Mouse (Mus musculus) layer of hippocampus, adult 18-20 months (tissue): ENCODE data around the gene Rai1. TPM values are rescaled to one million over a fixed set of nuclear protein-coding genes. Genes with fewer than 3 reads are reported as not detected.

Experiments
- DNase-seq, 2 experiments: peaks; one replicate each; pipeline ENCODE4 v3.0.0; 2022; ENCODE audit warnings: low spot score in 2 of 2
- total RNA-seq, 2 experiments: library from RNA; stranded (reverse); gene quantifications; 2 replicates each; pipeline ENCODE4 v1.2.3; 2021

Gene Rai1
- total RNA-seq, 2 experiments from 2014 or later: 76.2 to 80.9 TPM

DNA sequence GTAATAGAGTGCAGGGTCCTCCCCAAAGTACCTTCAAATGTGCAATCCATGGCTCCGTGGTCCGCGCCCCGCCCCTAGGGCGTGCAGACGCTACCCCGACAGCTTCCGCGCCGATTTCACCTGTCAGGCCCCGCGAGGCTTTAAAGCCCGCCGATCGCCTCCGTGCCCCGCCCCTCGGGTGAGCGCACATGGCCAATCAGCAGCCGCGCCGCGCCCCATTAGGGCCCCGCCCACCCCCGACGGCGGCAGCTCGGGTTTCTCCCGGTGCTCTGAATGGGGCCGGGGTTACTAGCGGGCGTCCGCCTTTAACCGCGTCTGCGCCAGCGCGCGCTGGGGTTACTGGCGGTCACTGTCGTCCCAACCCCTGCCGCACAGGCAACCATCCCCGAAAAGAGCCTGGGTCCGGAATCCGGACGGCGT lies 105.5 kb downstream of the Rai1 start:
- DNase-seq: peak; percentile 80 to 89

DNA sequence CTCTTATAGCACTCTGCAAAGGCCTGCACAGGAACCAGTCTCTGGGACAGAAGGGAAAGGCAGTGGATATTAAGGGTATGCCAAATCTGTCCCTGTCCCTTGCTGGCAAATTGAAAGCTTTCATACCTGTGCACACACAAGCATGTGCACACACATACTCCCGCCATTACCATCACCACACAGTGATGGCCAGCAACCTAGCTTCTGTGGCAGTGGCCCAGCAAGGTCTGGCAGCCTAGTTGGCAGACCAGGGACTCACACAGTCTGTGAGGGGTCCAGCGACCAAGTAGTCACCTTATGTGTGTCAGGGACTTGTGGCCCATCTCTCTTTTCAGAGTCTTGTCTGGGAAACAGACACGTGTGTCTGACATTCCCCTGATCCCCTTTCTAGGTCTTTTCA lies 106.3 kb downstream of the Rai1 start:
- DNase-seq: no peak

DNA sequence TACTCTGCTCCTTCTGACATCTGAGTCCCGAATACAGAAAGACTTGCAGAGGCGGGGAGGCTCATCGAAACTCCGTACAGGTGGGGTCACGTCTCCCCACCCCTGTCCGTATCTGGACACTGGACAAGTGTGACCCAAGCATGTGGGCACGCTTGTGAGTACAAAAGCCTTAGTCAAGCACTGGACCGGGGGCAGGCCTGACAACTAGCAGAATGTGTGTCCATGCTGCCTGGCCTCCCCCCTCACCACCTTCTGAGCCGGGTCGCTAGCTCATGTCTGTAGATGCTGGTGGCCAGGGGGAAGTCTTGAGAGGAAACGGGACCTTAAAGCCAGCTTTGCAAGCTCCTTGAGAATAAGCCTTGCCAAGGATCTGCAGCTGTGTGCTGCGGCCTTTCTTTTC lies 106.9 kb downstream of the Rai1 start:
- no peak for DNase-seq

DNA sequence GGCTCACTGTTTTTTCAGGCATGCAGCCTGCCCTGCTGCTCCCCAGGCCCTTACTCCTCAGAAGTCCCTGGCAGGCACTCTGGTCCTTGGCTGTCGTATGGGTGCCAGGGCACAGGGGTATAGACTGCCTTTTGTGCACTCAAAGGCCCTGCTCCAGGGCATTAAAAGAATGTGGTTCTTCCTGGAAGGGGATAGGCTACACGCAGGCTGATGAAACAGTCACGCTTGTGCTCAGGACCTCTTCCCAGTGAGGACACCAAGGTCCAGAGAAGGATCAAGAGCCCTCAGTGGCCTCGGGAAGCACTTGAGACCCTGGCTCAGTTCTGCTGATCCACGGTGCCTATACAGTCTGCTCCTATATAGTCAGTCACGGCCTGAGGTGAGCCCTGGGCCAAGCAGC lies 108.5 kb downstream of the Rai1 start:
- no peak for DNase-seq

DNA sequence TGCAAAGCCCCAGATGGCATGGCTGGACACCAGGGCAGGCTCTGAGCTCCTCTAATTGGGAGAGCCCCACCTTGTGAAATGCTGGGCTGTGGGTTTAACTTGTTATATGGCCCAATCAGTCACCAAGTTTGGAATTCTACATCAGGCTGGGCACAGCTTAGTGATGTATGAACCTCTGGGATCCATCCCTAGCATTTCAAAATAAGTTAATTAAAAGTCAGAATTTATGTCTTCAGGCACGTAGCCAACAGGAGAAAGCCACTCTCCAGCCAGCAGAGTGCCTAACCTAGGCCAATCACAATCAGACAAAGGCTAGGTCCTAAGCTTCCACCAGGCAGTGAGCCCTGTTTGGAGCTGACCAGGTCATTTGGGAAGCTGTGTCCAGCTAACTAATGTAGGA lies 111.9 kb downstream of the Rai1 start:
- DNase-seq: no peak

DNA sequence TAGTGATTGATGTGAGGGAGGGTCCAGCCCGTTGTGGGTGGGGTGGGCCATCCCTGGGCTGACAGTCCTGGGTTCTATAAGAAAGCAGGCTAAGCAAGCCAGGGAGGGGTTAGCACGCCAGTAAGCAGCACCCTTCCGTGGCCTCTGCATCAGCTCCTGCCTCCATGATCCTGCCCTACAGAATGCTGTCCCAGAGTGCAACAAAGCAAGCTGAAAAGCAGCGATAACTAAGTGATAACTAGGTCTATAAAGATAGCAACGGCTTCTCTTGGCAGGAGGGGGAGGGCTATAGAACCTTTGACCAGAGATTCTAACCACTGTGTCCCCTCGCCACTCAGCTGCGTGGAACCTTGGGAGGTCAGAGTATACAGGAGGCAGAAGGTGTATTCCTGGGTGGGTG lies 112.7 kb downstream of the Rai1 start:
- DNase-seq: no peak

DNA sequence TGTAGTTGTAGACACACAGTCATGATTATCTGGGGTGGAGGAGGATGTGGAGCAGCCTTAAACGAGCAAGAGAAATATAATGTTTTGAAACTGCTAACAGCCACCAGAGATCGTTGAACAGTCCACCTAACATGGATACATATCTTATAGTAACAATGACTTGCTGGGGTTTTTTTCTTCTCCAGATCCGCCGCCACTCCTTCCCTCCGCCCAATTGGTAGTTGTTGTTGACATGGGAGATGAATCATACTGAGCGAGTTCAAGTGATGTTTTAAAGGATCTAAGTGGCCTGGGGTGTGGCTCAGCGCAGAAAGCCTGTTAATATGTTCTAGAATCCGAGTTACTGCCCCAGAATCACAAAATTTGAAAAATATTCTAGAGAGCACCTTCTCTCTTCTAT lies 114.8 kb downstream of the Rai1 start:
- DNase-seq: no peak

DNA sequence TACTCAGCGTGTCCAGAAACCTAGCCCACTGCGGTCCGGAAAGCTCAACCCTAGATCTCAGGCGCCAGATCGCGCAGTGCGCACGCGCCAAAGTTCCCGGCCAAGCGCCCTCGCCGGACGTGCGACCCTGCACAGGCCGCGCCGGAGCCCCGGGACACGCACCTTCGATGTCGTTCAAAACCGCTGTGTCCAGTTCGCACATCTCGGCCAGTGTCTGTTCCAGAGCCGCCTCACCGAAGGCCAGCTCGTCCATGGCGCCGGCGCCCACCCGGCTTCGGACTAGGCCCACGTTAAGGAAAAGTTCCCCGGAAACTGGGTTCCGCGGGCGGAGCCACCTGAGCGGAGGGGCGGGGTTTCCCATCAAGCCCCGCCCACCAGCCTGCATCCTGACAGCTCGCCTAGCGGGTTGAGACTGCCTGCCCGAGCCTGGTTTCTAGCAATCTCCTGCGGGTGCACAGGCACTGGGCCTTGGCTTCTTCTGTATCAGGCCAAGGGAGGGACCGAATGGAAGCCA lies 115.5 kb downstream of the Rai1 start:
- DNase-seq: peak; percentile 82 to 91

DNA sequence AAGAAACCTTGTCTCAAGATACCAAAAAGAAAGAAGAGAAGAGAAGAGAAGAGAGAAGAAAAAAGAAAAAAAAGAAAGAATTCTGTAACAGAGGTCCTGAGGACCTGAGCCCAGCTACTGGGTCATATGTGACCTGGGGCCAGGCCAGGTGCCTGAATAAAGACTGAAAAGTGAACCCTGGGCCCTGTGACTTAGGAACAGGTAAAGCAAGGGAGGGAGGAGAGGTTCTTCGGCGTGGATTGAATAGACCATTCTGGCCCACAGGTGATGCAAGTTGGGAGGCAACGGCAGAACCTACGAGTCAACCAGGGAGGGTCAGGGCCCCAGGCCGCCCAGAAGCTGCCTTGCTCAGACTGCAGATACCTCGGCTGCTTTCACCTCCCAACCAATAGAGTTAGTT lies 116.6 kb downstream of the Rai1 start:
- no peak for DNase-seq

DNA sequence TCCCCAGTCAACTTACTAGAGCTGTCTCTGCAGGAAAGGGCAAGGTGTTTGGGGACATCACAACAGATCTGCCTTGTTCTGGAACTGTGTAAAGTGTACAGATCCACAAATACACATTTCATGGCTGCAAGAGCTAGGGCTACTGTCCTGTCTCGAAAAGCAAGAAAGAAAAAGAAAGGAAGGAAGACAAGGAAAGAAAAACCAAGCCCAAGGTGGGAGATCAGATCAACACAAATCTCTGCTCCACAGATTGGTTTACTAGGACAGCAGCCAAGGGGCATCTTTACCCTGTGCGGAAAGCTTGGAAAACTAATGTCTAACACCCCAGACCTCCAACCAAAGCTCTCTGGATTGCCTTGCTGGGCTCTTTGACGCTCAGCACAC lies 117.3 kb downstream of the Rai1 start:
- no peak for DNase-seq

DNA sequence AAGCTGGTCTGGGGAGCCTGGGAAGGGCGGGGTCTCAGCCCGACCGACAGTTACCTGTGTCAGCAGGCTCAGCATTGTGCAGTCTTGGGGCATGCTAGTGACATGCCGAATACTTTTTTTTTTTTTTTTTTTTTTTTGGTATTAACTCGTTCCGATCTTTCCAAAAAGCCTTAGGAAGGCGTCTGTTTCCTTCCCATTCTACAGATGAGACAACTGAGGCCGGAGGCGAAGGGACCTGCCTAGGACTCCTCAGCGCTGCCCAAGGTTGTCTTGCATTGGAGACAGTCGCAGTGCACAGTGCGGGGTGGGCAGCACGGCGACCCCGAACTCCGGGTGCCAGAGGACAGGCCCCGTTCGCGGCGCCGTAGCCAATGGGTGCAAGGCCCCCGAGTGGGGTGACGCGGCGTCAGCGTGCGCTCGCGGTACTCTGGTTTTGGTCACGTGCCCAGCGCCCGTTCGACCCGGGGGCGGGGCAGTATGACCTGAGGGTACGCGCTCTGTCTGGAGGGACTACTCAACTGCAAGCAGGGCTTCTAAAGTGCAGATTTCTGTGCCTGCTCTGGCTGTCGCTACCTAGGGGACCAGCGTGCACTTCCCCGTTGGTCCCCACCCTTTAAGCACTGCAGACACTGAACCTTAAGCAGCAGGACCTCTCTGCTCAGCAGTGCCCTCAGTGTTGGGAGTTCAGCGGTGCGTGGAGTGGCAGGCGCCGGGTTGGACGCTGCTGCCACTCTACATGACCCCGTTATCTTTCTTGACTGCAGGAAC lies 117.8 kb downstream of the Rai1 start, which contains the start of gene Srebf1:
Gene Srebf1 (minus strand): TSS at position 113 of the 768 bp plus-strand sequence.
- DNase-seq: peak in 1 of 2 experiments; percentile 66

DNA sequence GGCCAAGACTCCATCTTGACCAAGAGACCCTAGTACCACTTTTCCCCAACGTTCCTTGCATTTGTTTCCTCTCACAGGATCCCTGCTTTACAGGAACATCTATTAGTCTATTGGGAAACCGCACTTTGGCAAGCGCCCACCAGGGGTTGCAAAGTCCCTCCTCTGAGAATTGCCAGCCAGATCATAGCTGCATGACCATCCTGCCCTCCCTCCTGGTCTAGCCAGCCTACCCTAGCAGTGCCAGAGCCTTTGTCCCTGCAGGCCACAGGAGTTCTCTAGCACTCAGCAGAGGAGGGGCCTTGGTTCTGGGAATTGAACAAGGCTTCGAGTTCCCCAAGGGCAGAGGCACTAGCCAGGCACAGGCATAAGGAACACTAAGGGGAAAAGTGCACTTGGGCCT lies 119.9 kb downstream of the Rai1 start:
- no peak for DNase-seq

DNA sequence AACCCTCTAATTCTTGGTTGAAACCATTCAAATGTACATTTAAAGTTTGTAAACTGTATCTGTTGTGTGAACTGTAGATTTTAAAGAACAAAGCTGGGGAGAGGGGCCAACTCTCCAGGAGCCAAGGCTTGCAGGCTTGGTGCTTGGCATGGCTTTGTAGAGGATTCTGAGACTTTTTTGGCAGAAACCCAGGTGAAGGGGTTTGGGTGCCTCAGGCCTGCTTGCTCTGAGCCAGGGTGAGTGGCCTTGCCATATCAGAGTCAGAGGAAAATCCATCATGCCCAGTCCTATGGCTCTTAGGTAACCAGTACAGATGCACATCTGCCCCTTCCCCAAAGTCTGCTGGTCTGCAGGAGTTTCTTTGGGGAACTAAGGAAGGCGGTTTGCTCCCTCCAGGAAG lies 121.1 kb downstream of the Rai1 start:
- no peak for DNase-seq

DNA sequence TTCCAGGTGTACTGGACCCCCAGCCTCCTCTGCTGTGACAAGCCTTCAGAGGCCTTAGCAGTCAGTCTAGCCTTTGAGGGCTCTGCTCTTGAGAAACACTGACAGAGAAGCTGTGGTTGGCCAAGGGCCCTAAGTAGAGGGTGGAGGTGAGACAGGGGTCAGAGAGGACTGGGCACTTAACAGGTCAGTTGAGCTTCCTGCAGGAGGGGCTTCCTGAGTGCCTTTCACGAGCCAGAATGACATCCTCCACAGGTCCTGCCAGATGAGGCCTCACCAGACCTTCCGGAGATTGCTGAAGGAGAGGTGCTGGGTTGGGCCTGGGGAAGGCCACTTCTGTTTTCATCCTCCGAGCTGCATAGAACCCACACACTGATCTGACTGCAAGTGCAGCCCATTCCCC lies 123.7 kb downstream of the Rai1 start:
- DNase-seq: no peak

DNA sequence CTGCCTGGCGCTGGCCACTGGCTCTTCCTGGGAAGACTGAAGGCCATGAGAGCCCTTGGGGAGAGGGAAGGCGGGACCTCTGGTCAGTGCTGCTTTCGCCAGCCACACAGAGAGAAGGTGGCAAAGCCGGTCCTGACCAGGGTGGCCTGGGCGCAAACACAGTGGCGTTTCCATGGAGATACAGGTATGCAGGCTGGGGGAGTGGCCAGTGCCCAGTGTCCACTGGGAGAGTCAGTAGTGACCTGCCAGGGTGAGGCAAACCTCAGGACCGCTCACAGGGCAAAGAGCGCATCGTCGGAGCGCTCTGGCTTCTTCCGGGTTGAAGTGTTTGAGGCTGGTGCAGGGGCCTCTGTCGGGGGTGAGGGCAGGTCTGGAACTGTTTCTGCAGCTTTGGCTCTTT lies 125.0 kb downstream of the Rai1 start:
- DNase-seq: no peak

DNA sequence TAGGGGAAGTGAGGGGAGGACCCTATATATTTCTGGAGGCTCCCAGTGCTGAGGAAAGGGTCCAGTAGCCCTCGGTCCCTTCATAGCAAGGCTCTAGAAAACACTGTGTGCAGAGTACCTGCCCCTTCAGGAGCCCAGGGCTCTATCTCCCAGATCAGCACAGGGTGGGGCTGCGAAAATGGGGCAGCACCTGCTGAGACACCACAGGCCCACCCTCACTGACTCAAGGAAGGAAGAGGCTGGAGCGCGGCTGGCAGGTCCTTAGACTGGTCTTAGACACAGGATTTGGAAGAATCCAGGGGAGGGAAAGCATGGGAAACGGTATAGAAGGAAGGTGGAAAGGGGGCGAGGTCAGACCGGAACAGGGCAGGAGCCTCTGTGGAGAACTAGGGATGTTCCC lies 125.7 kb downstream of the Rai1 start:
- DNase-seq: no peak

DNA sequence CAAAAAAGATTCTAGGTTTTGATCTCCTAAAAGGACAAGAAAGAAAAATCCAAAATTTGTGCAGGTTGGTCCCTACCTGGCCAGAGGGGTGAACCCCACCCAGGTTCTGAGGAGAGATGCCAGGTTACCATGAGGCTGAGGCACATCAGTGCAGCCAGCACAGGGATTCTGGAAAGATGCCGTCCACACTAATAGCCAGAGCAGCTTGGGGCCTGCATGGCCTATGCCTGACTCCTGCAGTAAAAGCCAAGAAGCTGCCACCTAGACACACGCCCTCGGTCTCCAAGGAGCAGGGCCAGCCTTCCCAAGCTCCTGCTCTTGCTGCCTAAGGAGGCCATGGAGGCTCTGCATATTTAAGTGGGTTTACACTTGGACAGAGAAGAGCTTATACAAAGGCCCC lies 126.5 kb downstream of the Rai1 start:
- DNase-seq: no peak

DNA sequence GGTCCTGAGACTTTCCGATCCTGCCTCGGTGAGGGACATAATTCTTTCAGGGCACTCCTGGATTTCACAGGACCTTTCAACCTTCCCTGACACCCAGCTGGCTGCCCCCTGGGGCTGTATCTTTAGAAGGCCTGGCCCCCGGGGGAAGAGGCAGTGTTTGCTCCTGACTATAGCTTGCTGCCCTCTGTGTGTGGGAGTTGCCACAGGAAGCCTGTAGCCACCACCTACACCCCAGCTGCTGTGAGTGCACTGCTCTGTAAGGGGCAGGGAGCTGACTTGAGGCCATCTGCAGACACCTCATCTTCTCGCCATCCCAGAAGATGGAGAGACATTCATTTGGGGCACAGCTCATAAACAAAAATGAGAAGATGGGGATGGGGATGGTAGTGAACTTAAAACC lies 127.1 kb downstream of the Rai1 start:
- DNase-seq: no peak

DNA sequence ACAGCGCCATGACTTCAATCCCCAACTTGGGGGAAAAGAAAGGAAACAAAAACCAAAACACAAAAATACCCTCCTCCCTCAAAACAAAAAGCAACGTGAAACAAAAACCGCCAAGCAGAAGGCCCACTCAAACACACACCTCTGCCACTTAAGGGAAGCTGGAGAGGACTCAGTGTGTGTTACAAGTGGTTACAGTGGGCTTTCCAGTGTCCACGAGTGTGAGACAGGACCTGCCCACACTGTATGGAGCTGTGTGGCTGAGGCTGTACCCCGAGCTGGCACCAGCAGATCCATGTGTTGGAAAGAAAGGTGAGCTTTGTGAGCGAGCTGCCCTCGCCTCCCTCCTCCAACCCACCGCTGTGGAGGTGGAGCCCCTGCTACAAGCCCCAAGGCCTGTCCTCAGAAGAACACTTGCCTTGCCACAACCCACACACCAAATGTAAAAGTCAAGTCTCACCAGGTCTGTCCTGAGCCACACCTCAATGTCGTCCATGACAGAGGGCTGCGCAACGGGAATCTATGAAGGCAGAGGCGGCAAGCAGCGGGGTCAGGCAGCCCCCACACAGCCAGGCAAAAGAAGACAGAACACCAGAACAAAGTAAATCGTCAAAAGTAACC lies 127.7 kb downstream of the Rai1 start:
- no peak for DNase-seq

DNA sequence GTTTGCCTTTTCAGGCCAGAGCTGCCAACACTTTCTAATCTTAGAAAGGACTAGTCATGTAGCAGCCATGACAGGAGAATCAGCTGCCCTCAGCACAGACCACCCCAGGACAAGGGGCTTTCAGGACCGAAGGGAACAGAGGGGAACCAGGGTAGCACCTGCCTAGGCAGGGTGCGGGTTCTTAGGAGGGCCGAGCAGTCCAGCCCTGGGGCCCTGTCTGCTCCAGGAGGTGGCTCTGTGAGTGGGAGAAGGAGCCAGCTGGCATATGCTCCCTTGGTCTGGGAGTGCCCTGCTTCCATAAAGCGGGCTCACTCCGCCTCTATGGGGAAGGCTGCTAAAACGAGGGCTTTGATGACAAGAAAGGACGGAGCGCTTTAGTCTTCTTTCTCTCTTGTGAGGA lies 128.4 kb downstream of the Rai1 start:
- DNase-seq: no peak

DNA sequence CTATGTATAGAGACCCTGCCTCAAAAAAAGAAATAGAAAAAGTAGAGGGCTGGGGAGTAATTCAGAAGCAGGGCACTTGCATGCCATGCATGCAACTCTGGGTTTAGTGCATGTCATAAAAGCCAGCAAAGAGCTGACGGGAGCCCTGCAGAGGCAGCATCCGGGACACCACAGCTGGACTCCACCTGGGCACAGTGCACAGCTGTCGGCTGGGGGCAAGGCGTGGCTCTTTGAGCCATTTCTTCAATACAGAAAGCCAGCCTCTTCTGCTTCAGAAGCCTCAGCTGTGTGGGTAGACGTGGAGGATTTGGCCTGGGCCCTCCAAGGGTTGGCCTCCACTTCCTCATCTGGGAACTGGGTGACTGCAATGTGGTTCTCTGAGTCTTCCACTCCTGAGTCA lies 130.5 kb downstream of the Rai1 start:
- no peak for DNase-seq

DNA sequence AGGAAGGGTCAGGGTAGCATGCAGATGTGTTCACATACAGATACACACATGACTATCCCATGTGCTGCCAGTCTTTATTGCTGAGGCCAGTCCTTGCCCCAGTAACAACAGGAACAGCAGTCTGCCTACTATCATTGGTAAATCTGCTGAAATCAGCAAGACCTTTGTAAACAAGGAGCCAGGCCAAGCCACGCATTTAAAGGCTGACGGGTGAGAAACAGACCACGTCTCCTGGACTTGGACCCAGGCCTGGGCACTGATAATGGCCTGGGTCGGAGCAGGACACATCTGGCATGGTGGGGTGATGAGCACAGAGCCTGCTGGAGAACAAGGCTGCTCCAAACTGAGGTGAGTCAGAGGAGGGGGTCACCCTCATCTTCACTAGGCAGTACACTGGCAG lies 135.7 kb downstream of the Rai1 start:
- DNase-seq: no peak
